Mouse (Mus musculus) olfactory bulb, adult 2 months (tissue): ENCODE data around the gene Fignl1. TPM values are rescaled to one million over a fixed set of nuclear protein-coding genes. Genes with fewer than 3 reads are reported as not detected.

Source experiments
- H3K27ac ChIP-seq: fragments of 200-500 bp; 2 replicates; pipeline ENCODE4 v1.5.1; 2012; ENCODE audit warnings: low read depth, low read length; ENCODE audit not compliant: insufficient read depth
- H3K4me1 ChIP-seq: fragments of 200-500 bp; 2 replicates; pipeline ENCODE4 v1.6.1; 2012; ENCODE audit warnings: low read length; ENCODE audit not compliant: control insufficient read depth, insufficient read depth
- H3K4me3 ChIP-seq: fragments of 200-500 bp; 2 replicates; pipeline ENCODE4 v1.5.1; 2012; ENCODE audit warnings: mild to moderate bottlenecking, low read depth, low read length, moderate library complexity; ENCODE audit not compliant: insufficient read depth
- CTCF ChIP-seq: fragments of 200-500 bp; IDR thresholded peaks from 2 replicates; pipeline ENCODE4 v1.5.1; 2012; ENCODE audit warnings: low read depth, mild to moderate bottlenecking, low read length, moderate library complexity; ENCODE audit not compliant: insufficient read depth
- POLR2A ChIP-seq: fragments of 200-500 bp; IDR thresholded peaks from 2 replicates; pipeline ENCODE4 v1.6.1; 2012; ENCODE audit warnings: mild to moderate bottlenecking, low read depth, low read length, moderate library complexity; ENCODE audit not compliant: insufficient read depth
- WGBS: fragments of 180-500 bp; shearing (Covaris S2); methylation state at CpG from one replicate; pipeline ENCODE4 v1.1.7; 2018; 5-methylcytosine and 5-hydroxymethylcytosine counted together
- polyA plus RNA-seq: library from polyadenylated mRNA; stranded (reverse); fragments of >200 nt; gene quantifications from 2 replicates; pipeline ENCODE4 v1.2.4, GENCODE M21; 2012; ENCODE audit warnings: low replicate concordance; ENCODE audit not compliant: missing spikeins, insufficient read depth, insufficient read length

Gene Fignl1
- polyA plus RNA-seq, 1 experiment: not detected

DNA sequence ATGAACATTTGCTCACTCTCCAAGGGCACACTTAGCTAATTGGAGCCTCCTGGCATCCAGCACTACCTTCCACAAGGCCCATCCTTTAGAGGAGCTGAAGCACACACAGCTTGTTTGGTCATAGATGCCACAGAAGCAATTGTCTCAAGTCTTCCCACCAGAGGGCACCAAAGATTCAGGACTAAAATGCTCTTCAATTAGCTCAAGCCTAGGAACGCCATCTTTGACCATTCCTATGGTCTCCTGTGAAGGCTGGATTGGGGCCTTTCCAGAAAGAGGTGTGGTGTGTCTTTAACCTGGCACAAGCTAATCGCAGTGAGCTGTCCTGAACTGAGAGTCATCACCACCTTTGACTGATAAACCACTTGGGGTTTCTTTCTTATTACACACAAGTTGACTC, 11.5 kb upstream of the Fignl1 start:
- Histone ChIP-seq H3K27ac (no peak overlapping the region), H3K4me1 (no peaks in the 10 kb centered on the region), H3K4me3 (no peak overlapping the region)
- WGBS: 3% methylated on average over 2 of the region's 2 CpGs
- no peak for TF ChIP-seq CTCF
- TF ChIP-seq POLR2A: no peak

DNA sequence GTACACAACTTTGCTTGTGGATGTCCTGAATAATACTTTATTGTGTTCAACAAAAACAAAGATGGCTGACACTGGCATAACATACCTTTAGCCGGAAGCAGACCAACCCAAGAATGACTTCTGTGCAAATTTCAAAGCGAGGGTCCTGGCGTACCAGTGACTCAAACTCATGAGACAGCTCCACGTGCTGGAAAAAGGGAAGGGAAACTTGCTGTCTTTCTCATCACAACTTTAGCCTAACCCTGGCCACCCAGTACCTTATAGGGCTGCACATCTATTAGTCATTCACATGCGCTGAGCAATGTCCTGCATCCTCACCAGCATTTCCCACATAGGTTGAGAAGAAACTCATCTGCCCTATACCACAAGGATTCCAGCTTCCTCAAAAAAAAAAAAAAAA, 10.4 kb upstream of the Fignl1 start:
- WGBS: 91% methylated on average over 5 of the region's 5 CpGs
- Histone ChIP-seq H3K27ac (no peak overlapping the region), H3K4me3 (no peak overlapping the region), H3K4me1 (no peaks in the 10 kb centered on the region)
- TF ChIP-seq POLR2A: no peak
- no peak for TF ChIP-seq CTCF

DNA sequence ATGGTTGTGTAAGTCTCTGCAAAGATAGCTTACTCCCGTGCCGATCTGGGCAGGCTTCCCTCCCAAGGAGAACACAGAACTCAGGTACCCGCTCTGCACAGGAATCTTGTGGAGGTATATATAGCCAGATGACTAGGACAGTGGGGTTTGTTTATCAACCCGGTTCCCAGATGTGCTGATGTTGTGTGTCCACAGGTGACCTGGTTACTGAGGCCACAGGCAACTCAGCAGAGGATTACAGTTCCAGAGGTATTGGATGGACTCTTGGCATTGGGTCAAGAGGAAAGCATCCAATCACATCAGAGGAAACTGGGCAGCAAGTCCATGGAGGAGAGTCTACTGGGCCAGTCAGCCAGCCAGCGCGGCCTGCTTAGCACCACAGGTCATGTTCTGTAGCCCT, 10.0 kb upstream of the Fignl1 start:
- Histone ChIP-seq H3K4me3 (no peak overlapping the region), H3K4me1 (no peaks in the 10 kb centered on the region), H3K27ac (no peak overlapping the region)
- WGBS: 95% methylated on average over 6 of the region's 6 CpGs
- TF ChIP-seq CTCF (no peak), POLR2A (no peak)

DNA sequence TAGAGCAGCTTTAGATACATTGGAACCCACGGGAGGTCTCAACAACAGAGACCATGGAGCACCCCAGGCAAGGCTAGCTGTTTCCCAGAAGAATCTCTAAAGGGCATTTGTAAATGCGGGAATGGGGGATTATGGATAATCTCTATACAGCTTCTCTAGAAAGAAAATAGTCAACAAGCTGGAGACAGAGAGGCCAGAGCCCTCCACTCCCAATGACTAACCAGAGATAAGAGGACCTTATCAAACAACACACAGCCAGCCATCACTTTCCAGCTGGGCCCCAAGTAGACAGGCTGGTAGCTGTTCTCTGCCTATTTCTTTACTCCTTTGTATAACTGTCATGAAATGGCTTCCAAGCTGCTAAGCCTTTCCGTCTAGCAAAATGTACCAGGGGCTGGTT, 7.0 kb upstream of the Fignl1 start:
- H3K4me3 ChIP-seq: no peak overlapping the region
- no peak overlapping the region for H3K27ac ChIP-seq
- no peak for TF ChIP-seq POLR2A
- TF ChIP-seq CTCF: no peak
- WGBS: 70% methylated on average over 3 of the region's 3 CpGs
- no peaks in the 10 kb centered on the region for H3K4me1 ChIP-seq

DNA sequence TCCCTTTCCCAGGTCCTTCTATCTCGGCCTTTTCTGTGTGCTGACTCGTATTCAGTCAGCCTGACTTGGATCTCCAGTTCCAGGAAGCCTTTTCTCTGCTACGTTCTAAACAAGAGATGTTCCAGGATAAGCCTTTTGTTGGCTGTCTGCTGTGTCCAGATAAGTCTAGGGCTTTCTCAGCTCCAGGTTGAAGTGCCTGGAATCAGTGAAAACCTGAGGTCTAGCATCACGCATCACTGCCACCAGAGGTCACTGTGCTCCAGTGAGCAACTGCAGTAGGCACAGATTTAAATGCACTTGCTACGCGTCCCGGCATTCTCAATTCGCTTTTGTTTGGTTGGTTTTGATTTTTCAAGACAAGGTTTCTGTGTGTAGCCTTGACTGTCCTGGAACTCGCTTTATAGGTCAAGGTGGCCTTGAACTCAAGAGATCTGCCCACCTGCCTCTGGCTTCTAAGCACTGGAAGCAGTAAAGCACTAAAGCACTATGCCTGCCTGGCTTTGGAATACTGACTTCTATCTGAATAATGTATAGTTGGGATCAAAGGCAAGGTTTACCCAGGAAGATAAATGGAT, 3.2 kb upstream of the Fignl1 start:
- TF ChIP-seq POLR2A (no peak), CTCF (peak; percentile 46)
- no peak overlapping the region for H3K4me3 ChIP-seq
- WGBS: 26% methylated on average over 9 of the region's 9 CpGs
- H3K4me1 ChIP-seq: no peaks in the 10 kb centered on the region
- no peak overlapping the region for H3K27ac ChIP-seq

DNA sequence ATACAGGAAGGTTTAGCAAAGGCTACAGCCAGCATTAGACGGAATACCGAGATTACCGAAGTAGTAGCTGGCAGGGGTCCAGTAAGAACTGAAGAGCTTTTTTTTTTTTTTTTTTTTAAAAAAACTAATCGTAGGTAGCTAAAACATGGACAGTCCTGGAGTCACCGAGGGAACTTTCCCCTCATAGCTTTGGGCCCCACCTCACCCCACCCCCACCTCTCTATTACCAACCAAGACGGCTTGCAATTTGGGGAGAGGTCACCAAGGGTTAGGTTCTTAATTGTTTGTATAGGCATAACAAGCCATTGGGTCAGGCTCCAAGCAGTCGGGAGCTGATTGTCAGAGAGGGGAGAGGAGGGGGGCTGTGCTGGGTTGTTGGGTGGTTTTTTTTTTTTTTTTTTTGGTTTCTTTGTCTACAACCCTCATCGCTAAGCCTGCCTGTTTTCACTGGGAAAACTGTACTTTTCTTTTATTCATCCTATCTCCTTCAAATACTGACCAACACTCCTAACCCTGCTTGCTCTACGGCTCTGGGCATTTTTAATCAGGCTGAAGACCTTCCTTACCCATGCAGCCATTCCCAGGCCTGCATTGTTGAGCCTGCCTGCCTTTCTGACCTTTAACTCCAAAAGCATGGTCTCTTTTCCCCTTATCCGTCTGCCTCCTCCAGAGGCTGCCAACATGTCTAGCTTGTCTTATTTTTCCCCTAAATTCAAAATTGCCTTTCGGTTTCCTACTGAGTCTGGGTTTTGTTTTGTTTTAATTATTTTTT, 828 bp upstream of the Fignl1 start:
- Histone ChIP-seq H3K27ac (no peak overlapping the region), H3K4me1 (no peaks in the 10 kb centered on the region), H3K4me3 (peak overlapping the region; percentile 64)
- 11% methylated on average over 11 of the region's 11 CpGs for WGBS
- TF ChIP-seq CTCF (no peak), POLR2A (no peak)

DNA sequence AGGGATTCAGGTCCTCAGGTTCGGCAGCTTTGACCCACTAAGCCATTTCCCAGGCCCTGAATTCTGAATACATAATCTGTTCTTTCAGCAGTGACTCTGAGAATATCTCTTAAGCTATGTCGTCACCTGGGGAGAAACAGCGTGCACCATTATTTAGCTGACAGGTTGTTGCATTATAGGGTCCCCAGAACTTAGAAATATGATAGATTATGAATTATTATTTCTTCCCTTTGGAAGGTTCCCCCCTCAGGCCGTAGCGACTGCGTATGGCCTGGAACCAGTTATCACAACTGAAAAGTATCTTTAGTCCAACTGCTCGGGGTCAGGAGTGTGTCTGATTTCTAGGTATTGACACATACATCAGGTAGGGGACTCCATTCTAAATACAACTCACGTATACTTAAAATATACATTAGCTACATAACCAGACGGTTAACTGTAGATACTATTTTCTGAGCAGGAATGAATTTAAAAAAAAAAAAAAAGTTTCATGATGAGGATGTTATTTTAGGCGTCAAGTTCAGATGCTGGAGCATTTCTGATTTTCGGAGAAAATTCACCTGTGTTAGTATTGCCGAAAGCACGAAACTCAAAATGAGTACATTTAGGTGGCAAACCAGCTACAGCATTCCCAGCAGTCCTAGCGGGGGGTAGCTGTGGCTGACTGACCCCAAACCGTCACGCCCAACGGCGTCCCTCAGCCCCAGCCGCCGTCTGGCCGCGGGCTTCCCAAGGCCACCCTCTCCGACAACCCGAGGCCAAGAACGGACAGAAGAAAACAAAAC, 535 bp downstream of the Fignl1 start:
- peak; percentile 31; the same call in 1 of the 2 replicates for TF ChIP-seq CTCF
- TF ChIP-seq POLR2A: no peak
- WGBS: 4% methylated on average over 25 of the region's 25 CpGs
- Histone ChIP-seq H3K27ac (no peak overlapping the region), H3K4me3 (peak overlapping the region; percentile 64), H3K4me1 (no peaks in the 10 kb centered on the region)

DNA sequence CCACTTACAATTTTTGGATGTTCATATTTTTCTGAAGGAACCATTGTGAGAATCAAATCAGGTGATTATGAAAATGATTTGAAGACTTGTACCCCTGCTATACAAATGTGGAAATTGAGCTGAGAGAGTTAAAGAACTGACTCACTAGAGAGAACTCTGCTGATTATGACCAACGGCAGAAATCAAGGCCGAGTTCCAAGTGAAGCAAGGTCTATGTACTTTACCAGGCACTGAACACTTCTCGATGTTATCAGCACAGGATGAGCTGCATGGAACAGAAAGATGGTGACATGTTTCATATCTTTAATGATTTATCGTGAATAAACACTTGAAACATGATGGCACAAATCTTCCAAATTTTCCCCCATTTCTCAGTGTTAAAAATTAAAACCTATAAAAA, 2.8 kb downstream of the Fignl1 start:
- Histone ChIP-seq H3K4me1 (no peaks in the 10 kb centered on the region), H3K27ac (no peak overlapping the region), H3K4me3 (no peak overlapping the region)
- no peak for TF ChIP-seq CTCF
- TF ChIP-seq POLR2A: no peak
- WGBS: 87% methylated on average over 4 of the region's 4 CpGs

DNA sequence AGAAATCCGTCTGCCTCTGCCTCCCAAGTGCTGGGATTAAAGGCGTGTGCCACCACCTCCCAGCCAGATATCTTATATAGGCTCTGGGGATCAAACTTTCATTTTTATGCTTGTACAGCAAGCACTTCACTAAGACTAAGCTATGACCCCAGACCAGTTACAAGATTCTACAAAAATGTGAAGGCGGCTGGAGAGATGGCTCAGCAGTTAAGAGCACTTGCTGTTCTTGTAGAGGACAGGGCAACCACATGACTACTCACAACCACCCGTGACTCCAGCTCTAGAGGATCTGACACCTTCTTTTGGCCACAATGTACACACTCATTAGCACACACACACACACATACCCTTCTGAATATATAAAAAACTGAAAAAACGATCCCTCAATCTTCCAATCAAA, 4.3 kb downstream of the Fignl1 start:
- Histone ChIP-seq H3K27ac (no peak overlapping the region), H3K4me1 (no peaks in the 10 kb centered on the region), H3K4me3 (no peak overlapping the region)
- WGBS: 81% methylated on average over 5 of the region's 5 CpGs
- TF ChIP-seq POLR2A: no peak
